Mouse (Mus musculus) ES-E14 (cell line): ENCODE results near the gene Usp32. TPM values are rescaled to one million over a fixed set of nuclear protein-coding genes. Genes with fewer than 3 reads are reported as not detected.

Experiments used
- DNase-seq: peaks from one replicate; pipeline ENCODE4 v3.0.0-alpha.2; 2013; ENCODE audit warnings: low read depth, low spot score
- H3K27ac ChIP-seq: 2 replicates; pipeline ENCODE4 v1.5.1; 2012; ENCODE audit warnings: low read depth, mild to moderate bottlenecking, low read length, moderate library complexity, mixed read lengths; ENCODE audit not compliant: poor library complexity, insufficient read depth, severe bottlenecking
- H3K36me3 ChIP-seq: 2 replicates; pipeline ENCODE4 v1.6.1; 2012; ENCODE audit warnings: mild to moderate bottlenecking, low read length, moderate library complexity, mixed read lengths; ENCODE audit not compliant: control insufficient read depth, poor library complexity, insufficient read depth, severe bottlenecking
- H3K4me1 ChIP-seq, 2 experiments: fragments of 150-350 bp in 1 of 2; sonication (generic) in 1 of 2; 2 replicates each; pipeline ENCODE4 v1.6.1; 2012; ENCODE audit warnings: low read length in 2 of 2, mild to moderate bottlenecking in 1 of 2, mixed read lengths in 1 of 2; ENCODE audit not compliant: control insufficient read depth in 2 of 2, insufficient read depth in 2 of 2, poor library complexity in 1 of 2
- H3K4me3 ChIP-seq, 2 experiments: fragments of 150-350 bp in 1 of 2; sonication (generic) in 1 of 2; 2 replicates each; pipeline ENCODE4 v1.5.1; 2012; ENCODE audit warnings: low read length in 2 of 2, low read depth in 1 of 2, mild to moderate bottlenecking in 1 of 2, mixed read lengths in 1 of 2; ENCODE audit not compliant: insufficient read depth in 1 of 2, poor library complexity in 1 of 2, severe bottlenecking in 1 of 2
- H3K9ac ChIP-seq: 2 replicates; pipeline ENCODE4 v1.6.1; 2012; ENCODE audit warnings: low read depth, mild to moderate bottlenecking, low read length, mixed read lengths; ENCODE audit not compliant: poor library complexity, insufficient read depth, severe bottlenecking
- H3K9me3 ChIP-seq: fragments of 150-350 bp; sonication (generic); 2 replicates; pipeline ENCODE4 v1.6.1; 2012; ENCODE audit warnings: low read depth, mild to moderate bottlenecking, low read length; ENCODE audit not compliant: control insufficient read depth, insufficient read depth
- CHD2 ChIP-seq: IDR thresholded peaks from 2 replicates; pipeline ENCODE4 v1.6.1; 2014; ENCODE audit warnings: mild to moderate bottlenecking, low read depth, low read length, inconsistent platforms
- HCFC1 ChIP-seq: IDR thresholded peaks from 2 replicates; pipeline ENCODE4 v1.6.1; 2012; ENCODE audit warnings: low read length, inconsistent platforms, borderline replicate concordance; ENCODE audit not compliant: insufficient read depth
- MAFK ChIP-seq: IDR thresholded peaks from 2 replicates; pipeline ENCODE4 v1.6.1; 2014; ENCODE audit warnings: mild to moderate bottlenecking, low read depth, low read length, inconsistent platforms; ENCODE audit not compliant: insufficient read depth
- ZC3H11A ChIP-seq: IDR thresholded peaks from 2 replicates; pipeline ENCODE4 v1.6.1; 2012; ENCODE audit warnings: low read depth, mild to moderate bottlenecking, inconsistent platforms, low read length, borderline replicate concordance
- ZNF384 ChIP-seq: IDR thresholded peaks from 2 replicates; pipeline ENCODE4 v1.6.1; 2012; ENCODE audit warnings: low read depth, low read length, inconsistent platforms
- in situ Hi-C, 2 experiments: fragments of 600-800 bp; cut with MboI; formaldehyde crosslinking; loops; one replicate each; pipeline ENCODE4 v1.15.1; 2025; ENCODE audit warnings: low sequenced_read_pairs in 2 of 2, inconsistent platforms in 1 of 2; ENCODE audit not compliant: unreplicated experiment in 2 of 2
- total RNA-seq: library from RNA; depleted of rRNA; stranded (reverse); fragments of 300-350 nt; gene quantifications from 2 replicates; pipeline ENCODE4 v1.2.3, GENCODE M21; 2012

The Usp32 gene
- total RNA-seq, 1 experiment = 20.1 TPM

GRCm38 (mm10) chr11:84968309-84968708 is 171.7 kb downstream of the Usp32 start:
- DNase-seq = no peak
- Histone ChIP-seq H3K9me3 (no peaks in the 10 kb centered on the region), H3K4me3 (no peak overlapping the region), H3K27ac (no peak overlapping the region), H3K9ac (no peak overlapping the region), H3K4me1 (peaks cover 0 to 19% of the 10 kb centered on the region in 2 experiments; a peak in 1 of 4 replicates), H3K36me3 (peaks cover 7% of the 10 kb centered on the region; the same call in 1 of the 2 replicates)
- no peak for TF ChIP-seq ZC3H11A
- in situ Hi-C loops = no loop called here

DNA sequence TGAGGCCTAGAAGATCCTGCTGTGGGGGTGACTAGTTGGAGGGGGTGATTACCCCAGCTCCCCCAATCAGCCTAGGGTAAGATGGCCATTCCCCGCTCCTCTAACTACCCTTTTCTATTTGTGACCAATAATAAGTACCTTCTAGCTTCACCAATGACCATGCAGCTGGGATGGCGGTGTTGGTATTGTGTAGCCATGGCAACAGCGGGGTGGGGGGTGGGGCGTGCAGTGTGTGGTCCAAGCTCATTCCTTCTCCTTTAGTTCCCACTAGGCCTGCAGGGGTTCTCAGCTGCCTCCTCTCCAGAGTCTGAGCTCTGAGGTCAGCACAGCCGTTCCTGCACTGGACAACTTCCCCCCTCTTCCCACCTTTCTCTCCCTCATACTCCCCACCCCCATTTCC is 172.8 kb downstream of the Usp32 start:
- in situ Hi-C loops = no loop called here
- Histone ChIP-seq H3K36me3 (peaks cover 7% of the 10 kb centered on the region; the same call in 1 of the 2 replicates), H3K9me3 (no peaks in the 10 kb centered on the region), H3K4me3 (no peak overlapping the region), H3K9ac (no peak overlapping the region), H3K27ac (no peak overlapping the region), H3K4me1 (peaks cover 0 to 15% of the 10 kb centered on the region in 2 experiments; a peak in 1 of 4 replicates)
- no peak for DNase-seq
- TF ChIP-seq ZNF384 (no peak), HCFC1 (no peak), CHD2 (no peak)

- H3K4me1 ChIP-seq = peaks cover 0 to 12% of the 10 kb centered on the region in 2 experiments; a peak in 1 of 4 replicates
- in situ Hi-C loops = no loop called here
- no peaks in the 10 kb centered on the region for H3K9me3 ChIP-seq
- peaks cover 7% of the 10 kb centered on the region; the same call in 1 of the 2 replicates for H3K36me3 ChIP-seq
- DNase-seq = no peak
- TF ChIP-seq MAFK = no peak
- no peak for TF ChIP-seq ZNF384
- TF ChIP-seq ZC3H11A = no peak
- no peak for TF ChIP-seq CHD2
- TF ChIP-seq HCFC1 = no peak
- no peak overlapping the region for H3K9ac ChIP-seq
- no peak overlapping the region for H3K27ac ChIP-seq
- no peak overlapping the region for H3K4me3 ChIP-seq
These were observed 173.3 kb downstream of the Usp32 start for GRCm38 (mm10) chr11:84966696-84967095.

GRCm38 (mm10) chr11:84963556-84963955 is 176.4 kb downstream of the Usp32 start:
- TF ChIP-seq CHD2 = no peak
- no peak for TF ChIP-seq ZC3H11A
- TF ChIP-seq MAFK = no peak
- TF ChIP-seq HCFC1 = no peak
- TF ChIP-seq ZNF384 = no peak
- in situ Hi-C loops = no loop called here
- Histone ChIP-seq H3K36me3 (peaks cover 7% of the 10 kb centered on the region; the same call in 1 of the 2 replicates), H3K9ac (no peak overlapping the region), H3K27ac (no peak overlapping the region), H3K4me3 (no peak overlapping the region), H3K9me3 (no peaks in the 10 kb centered on the region), H3K4me1 (peaks cover 0 to 14% of the 10 kb centered on the region in 2 experiments; a peak in 1 of 4 replicates)
- DNase-seq = no peak

- H3K36me3 ChIP-seq = peaks cover 7% of the 10 kb centered on the region; the same call in 1 of the 2 replicates
- TF ChIP-seq MAFK (no peak), ZNF384 (no peak), ZC3H11A (no peak), CHD2 (no peak), HCFC1 (no peak)
- in situ Hi-C loops = no loop called here
These were observed 177.4 kb downstream of the Usp32 start for GRCm38 (mm10) chr11:84962536-84962935.

More at GRCm38 (mm10) chr11:84962536-84962935, 177.4 kb downstream of the Usp32 start:
- no peak for DNase-seq
- Histone ChIP-seq H3K4me3 (no peak overlapping the region), H3K4me1 (peaks cover 0 to 11% of the 10 kb centered on the region in 2 experiments; a peak in 1 of 4 replicates), H3K27ac (no peak overlapping the region), H3K9me3 (no peaks in the 10 kb centered on the region), H3K9ac (no peak overlapping the region)
